Mouse (Mus musculus) hindbrain, postnatal 0 days (tissue): Measurements from ENCODE around the gene Slc44a5. TPM values are rescaled to one million over a fixed set of nuclear protein-coding genes. Genes with fewer than 3 reads are reported as not detected.

Experiments used
- ATAC-seq: fragments of 200-750 bp; cut with Nextera tagmentation; 2 replicates; pipeline ENCODE4 v1.8.0; 2017; ENCODE audit warnings: mild to moderate bottlenecking, moderate TSS enrichment, moderate library complexity
- DNase-seq: peaks from one replicate; pipeline ENCODE4 v3.0.0-alpha.2; 2015; ENCODE audit warnings: low spot score
- H3K27ac ChIP-seq: fragments of 300-500 bp; sonication (generic); 2 replicates; pipeline ENCODE4 v1.5.1; 2014; ENCODE audit warnings: mild to moderate bottlenecking
- H3K27me3 ChIP-seq: fragments of 300-500 bp; sonication (generic); 2 replicates; pipeline ENCODE4 v1.6.1; 2014; ENCODE audit warnings: low read length, mixed read lengths; ENCODE audit not compliant: insufficient read depth
- H3K36me3 ChIP-seq: fragments of 300-500 bp; sonication (generic); 2 replicates; pipeline ENCODE4 v1.6.1; 2014; ENCODE audit warnings: low read length, mixed read lengths; ENCODE audit not compliant: insufficient read depth
- H3K4me1 ChIP-seq: fragments of 300-500 bp; sonication (generic); 2 replicates; pipeline ENCODE4 v1.6.1; 2014; ENCODE audit warnings: antibody characterized with exemption, low read length, mixed read lengths; ENCODE audit not compliant: insufficient read depth
- H3K4me2 ChIP-seq: fragments of 300-500 bp; sonication (generic); 2 replicates; pipeline ENCODE4 v1.6.1; 2014; ENCODE audit warnings: low read depth, mild to moderate bottlenecking, low read length, moderate library complexity, mixed read lengths
- H3K4me3 ChIP-seq: fragments of 300-500 bp; sonication (generic); 2 replicates; pipeline ENCODE4 v1.5.1; 2014; ENCODE audit warnings: low read length
- H3K9ac ChIP-seq: fragments of 300-500 bp; sonication (generic); replicated peaks from 2 replicates; pipeline ENCODE4 v1.6.1; 2014; ENCODE audit warnings: mild to moderate bottlenecking, low read length, moderate library complexity, mixed read lengths
- H3K9me3 ChIP-seq: fragments of 300-500 bp; sonication (generic); 2 replicates; pipeline ENCODE4 v1.6.1; 2016; ENCODE audit warnings: low read length, mixed read lengths
- CTCF ChIP-seq: IDR thresholded peaks from 2 replicates; pipeline ENCODE4 v1.5.1; 2016; ENCODE audit warnings: antibody characterized with exemption, control low read depth, low read depth
- WGBS: fragments of 180-500 bp; shearing (Covaris S2); extraction: QIAGEN DNeasy Blood & Tissue Kit; methylation state at CpG from one replicate; pipeline ENCODE4 v1.1.7; 2014; 5-methylcytosine and 5-hydroxymethylcytosine counted together
- polyA plus RNA-seq: library from polyadenylated mRNA; unstranded; fragments of >200 nt; fragmentation: Nextera tagmentation; extraction: Ambion mirVana; gene quantifications from 2 replicates; pipeline ENCODE4 v1.2.1, GENCODE M21; 2015
- total RNA-seq: library from RNA; depleted of rRNA; stranded (reverse); fragments of >200 nt; gene quantifications from 2 replicates; pipeline ENCODE4 v1.2.3, GENCODE M21; 2014

Slc44a5 gene
- total and polyA plus RNA-seq, 2 experiments from 2014 or later = 6.5 to 27.7 TPM

- Histone ChIP-seq H3K9ac (no peak overlapping the region), H3K4me3 (no peak overlapping the region), H3K4me1 (peaks cover 9% of the 10 kb centered on the region; the same call in 1 of the 2 replicates), H3K4me2 (no peak overlapping the region), H3K27me3 (no peaks in the 10 kb centered on the region), H3K9me3 (no peaks in the 10 kb centered on the region), H3K36me3 (no peaks in the 10 kb centered on the region), H3K27ac (no peak overlapping the region)
- no peak for TF ChIP-seq CTCF
- WGBS = 73% methylated on average over 4 of the region's 4 CpGs
- no peak for DNase-seq
- no peak for ATAC-seq
Observed at GRCm38 (mm10) chr3:153947271-153947670, 26.0 kb upstream of the Slc44a5 start.

GRCm38 (mm10) chr3:153948176-153948575, 25.1 kb upstream of the Slc44a5 start:
- no peak overlapping the region for H3K27ac ChIP-seq
- H3K36me3 ChIP-seq = no peaks in the 10 kb centered on the region
- H3K9ac ChIP-seq = no peak overlapping the region
- DNase-seq (no peak), ATAC-seq (no peak)
- WGBS = 80% methylated on average over 2 of the region's 2 CpGs
- H3K4me2 ChIP-seq = no peak overlapping the region
- H3K9me3 ChIP-seq = no peaks in the 10 kb centered on the region
- H3K27me3 ChIP-seq = no peaks in the 10 kb centered on the region
- H3K4me1 ChIP-seq = 0 out of 2 replicates have a peak, but pooled peaks cover 5% of the 10 kb centered on the region
- no peak overlapping the region for H3K4me3 ChIP-seq
- TF ChIP-seq CTCF = no peak

- DNase-seq (no peak), ATAC-seq (no peak)
- Histone ChIP-seq H3K27me3 (no peaks in the 10 kb centered on the region), H3K36me3 (no peaks in the 10 kb centered on the region), H3K9ac (no peak overlapping the region), H3K4me2 (no peak overlapping the region), H3K27ac (no peak overlapping the region), H3K9me3 (no peaks in the 10 kb centered on the region), H3K4me3 (no peak overlapping the region), H3K4me1 (no peaks in the 10 kb centered on the region)
- 92% methylated on average over 5 of the region's 5 CpGs for WGBS
- no peak for TF ChIP-seq CTCF
Observed at GRCm38 (mm10) chr3:153957916-153958315, 15.3 kb upstream of the Slc44a5 start.

DNA sequence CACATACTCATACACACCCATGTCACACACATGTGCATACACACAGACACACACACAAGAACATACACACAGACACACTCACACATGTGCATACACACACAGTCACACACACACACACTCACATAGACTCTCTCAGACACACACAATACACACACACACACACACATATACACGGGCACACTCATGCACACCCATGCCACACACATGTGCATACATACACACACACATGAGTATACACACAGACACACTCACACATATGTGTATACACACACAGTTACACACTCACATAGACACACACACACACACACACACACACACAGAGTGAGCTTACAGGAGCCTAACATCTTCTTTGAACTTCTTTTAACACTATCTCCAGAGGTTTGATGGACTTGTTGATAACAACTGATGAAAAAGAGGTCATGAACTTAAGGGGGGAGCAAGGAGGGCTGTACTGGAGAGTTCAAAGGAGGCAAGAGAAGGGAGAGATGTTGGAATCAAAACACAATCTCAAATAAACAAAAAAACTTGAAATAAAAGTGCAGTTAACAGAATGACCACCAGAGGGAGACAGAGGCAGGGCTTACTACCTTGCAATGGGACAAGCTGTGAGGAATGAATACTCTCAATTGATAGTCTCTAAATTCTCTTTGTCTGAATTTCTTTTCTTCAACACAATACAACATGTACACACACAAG, 14.1 kb upstream of the Slc44a5 start:
- peak; percentile 73 for DNase-seq
- WGBS = 100% methylated on average over 1 of the region's 1 CpGs
- no peak overlapping the region for H3K4me2 ChIP-seq

DNA sequence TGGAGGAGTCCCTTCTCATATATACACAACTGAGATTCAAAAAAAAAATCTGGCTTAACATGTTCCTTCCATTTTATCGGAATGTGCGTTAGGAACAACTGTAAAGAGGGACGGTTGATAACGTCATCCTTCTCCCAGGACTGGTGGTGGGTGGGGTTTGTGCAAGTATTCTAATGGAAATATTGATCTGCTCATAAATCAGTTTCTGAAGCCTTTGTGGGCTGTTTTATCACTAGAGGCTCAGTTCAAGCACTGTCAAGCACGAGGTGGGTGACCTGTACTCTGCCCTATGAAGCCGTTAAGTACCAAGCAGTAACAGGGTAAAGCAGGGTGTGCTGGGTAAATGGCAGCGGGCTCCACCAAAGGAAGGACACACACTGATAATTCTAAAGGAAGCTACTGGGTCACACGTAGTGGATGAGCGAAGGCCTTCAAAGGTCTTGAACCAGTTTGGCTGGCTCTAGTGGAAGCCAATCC, 13.5 kb upstream of the Slc44a5 start:
- 79% methylated on average over 9 of the region's 9 CpGs for WGBS
- no peak overlapping the region for H3K4me2 ChIP-seq
- no peak overlapping the region for H3K4me3 ChIP-seq
- no peak for TF ChIP-seq CTCF
- no peaks in the 10 kb centered on the region for H3K27me3 ChIP-seq
- ATAC-seq = peak; percentile 45; the same call in 1 of the 2 replicates
- no peaks in the 10 kb centered on the region for H3K4me1 ChIP-seq
- DNase-seq = no peak
- H3K9ac ChIP-seq = no peak overlapping the region
- H3K27ac ChIP-seq = no peak overlapping the region
- no peaks in the 10 kb centered on the region for H3K9me3 ChIP-seq
- no peaks in the 10 kb centered on the region for H3K36me3 ChIP-seq

More for the DNA sequence above, 14.1 kb upstream of the Slc44a5 start:
- no peaks in the 10 kb centered on the region for H3K9me3 ChIP-seq
- no peaks in the 10 kb centered on the region for H3K36me3 ChIP-seq
- no peak overlapping the region for H3K27ac ChIP-seq
- no peak overlapping the region for H3K9ac ChIP-seq
- peak; percentile 55 for ATAC-seq
- peak; percentile 94 for TF ChIP-seq CTCF
- no peaks in the 10 kb centered on the region for H3K27me3 ChIP-seq
- no peak overlapping the region for H3K4me3 ChIP-seq
- H3K4me1 ChIP-seq = no peaks in the 10 kb centered on the region

DNA sequence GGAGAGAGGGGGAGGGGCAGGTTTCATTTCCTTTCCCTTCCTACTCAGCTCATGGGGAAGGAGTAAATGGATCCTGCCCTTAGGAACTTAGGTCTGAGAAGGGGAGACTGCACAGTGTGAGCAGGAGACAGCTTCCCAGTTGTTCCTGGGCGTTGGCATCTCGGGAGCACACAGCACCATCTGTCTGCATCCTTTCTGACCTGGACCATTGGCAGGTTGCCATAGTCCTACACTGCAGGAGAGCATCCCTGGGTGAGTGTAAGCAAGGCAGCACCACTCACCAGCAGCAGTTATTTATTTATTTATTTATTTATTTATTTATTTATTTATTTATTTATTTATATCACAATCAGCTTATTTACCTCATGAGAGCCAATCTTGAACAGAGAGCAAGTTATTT, 12.4 kb upstream of the Slc44a5 start:
- WGBS = 39% methylated on average over 2 of the region's 2 CpGs

GRCm38 (mm10) chr3:153961632-153962389, 11.4 kb upstream of the Slc44a5 start:
- H3K4me2 ChIP-seq = no peak overlapping the region
- ATAC-seq = 0 out of 2 replicates have a peak, but pooled peaks have one; percentile 25
- H3K27me3 ChIP-seq = no peaks in the 10 kb centered on the region
- TF ChIP-seq CTCF = peak; percentile 61
- no peaks in the 10 kb centered on the region for H3K36me3 ChIP-seq
- H3K4me1 ChIP-seq = no peaks in the 10 kb centered on the region
- H3K27ac ChIP-seq = no peak overlapping the region
- H3K9me3 ChIP-seq = no peaks in the 10 kb centered on the region
- H3K4me3 ChIP-seq = no peak overlapping the region
- H3K9ac ChIP-seq = no peak overlapping the region
- peak; percentile 55 for DNase-seq
- WGBS = 69% methylated on average over 6 of the region's 6 CpGs

More for the DNA sequence above, 12.4 kb upstream of the Slc44a5 start:
- Histone ChIP-seq H3K4me1 (no peaks in the 10 kb centered on the region), H3K27me3 (no peaks in the 10 kb centered on the region), H3K36me3 (no peaks in the 10 kb centered on the region), H3K9ac (no peak overlapping the region), H3K4me3 (no peak overlapping the region), H3K9me3 (no peaks in the 10 kb centered on the region), H3K4me2 (no peak overlapping the region), H3K27ac (no peak overlapping the region)
- no peak for TF ChIP-seq CTCF
- DNase-seq (no peak), ATAC-seq (no peak)
